Mouse (Mus musculus): ENCODE data around the gene Ubr4.

- TF ChIP-seq CTCF (IDR thresholded peaks at IDR 0.05; ENCODE audit: insufficient read depth, low read length): no peak
- TF ChIP-seq POLR2A (IDR thresholded peaks at IDR 0.05; ENCODE audit: borderline replicate concordance, extremely low read depth, low read depth, low read length): no peak
Observed at GRCm38 (mm10) chr4:139338145-139338544, 14.3 kb upstream of the Ubr4 start.
